Mouse (Mus musculus): ENCODE measurements around the gene H2-T23. TPM values are rescaled to one million over a fixed set of nuclear protein-coding genes. Genes with fewer than 3 reads are reported as not detected.

The H2-T23 gene
- total RNA-seq, 1 experiment from 2014 or later = 52.7 TPM

DNA sequence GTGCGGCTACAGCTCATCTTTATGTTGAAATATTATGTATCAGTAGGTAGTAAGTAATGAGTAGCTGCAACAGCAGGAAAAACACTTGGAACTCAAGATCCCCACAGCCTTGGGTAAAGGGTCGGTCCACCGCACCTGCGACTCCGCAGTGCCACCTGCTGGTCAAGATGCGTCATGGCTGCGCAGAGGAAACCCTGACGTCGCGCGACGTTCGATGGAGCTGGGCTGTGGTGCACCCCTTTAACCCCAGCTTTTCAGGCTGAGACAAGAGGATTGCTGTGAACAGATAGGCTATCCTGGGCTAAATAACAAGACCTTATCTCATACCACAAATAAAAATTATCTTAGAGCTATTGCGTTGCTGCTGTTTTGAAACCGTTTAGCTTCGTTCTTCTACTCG lies 39.0 kb downstream of the H2-T23 start:
- peak; percentile 90 for DNase-seq

DNA sequence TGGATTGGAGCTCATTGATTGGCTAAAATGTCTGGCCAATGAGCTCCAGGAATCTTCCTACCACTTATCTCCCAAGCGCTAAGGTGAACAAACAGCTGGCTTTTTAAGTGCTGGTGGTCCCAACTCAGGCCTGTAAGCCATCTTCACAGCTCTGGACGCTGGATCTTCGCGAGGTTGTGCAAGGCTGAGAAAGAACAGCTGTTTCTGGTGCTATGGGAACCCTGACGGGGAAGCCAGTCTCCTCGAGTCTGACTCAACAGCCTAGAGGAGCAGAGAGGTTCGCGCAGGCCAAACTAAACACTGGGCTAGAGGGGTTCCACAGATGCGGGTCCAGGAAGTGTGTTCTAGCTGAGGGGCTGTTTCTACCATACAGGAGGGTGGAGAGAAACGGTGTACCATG lies 40.9 kb downstream of the H2-T23 start:
- DNase-seq = peak; percentile 31

DNA sequence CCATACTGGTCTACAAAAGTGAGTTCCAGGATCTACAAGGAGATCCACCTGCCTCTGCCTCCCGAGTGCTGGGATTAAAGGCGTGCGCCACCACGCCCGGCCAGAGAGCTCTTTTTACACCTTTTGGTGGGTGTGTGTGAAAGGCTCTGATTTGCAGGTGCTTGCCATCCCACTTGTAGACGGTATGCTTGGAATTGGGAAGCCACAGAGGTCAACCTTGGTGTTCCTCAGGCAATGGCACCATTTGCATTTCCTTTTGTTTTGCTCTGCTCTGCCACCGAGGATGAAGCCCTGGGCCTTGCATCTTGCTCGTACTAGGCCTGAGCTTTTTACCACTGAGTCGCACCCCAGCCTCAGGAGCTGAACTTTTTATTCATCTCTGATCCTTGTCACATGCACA lies 50.9 kb downstream of the H2-T23 start:
- no peak for DNase-seq

DNA sequence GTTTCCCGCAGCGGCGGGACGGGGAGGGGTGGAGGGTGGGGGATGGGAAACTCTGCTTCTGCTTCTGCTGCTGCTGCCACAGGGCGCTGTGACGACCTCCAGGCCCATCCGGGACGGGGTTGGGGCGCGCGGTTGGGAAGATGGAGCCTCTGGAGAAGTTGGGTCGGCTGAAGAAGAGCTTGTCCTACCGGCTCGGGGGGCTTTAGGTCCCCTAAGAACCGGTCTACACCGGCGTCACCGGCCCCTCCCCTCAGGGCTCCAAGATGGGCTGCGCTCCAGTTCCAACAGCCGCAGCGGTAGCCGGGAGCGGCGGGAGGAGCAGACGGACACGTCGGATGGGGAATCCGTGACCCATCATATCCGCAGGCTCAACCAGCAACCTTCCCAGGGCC lies 52.3 kb downstream of the H2-T23 start:
- peak; percentile 78 for DNase-seq

Other genes starting within 250 kb of the H2-T23 start
- 12.7 and 26.3 TPM in 2 replicates for gene Ier3, start 211.2 kb downstream of the H2-T23 start, total RNA-seq (2021)
- 52.4 and 59.5 TPM in 2 replicates for gene Flot1, start 209.6 kb downstream of the H2-T23 start, total RNA-seq (2021)
- gene Tubb5, start 194.5 kb downstream of the H2-T23 start, total RNA-seq (2021) = 285 and 320 TPM in 2 replicates
- 20.6 and 21.9 TPM in 2 replicates for gene Mdc1, start 191.3 kb downstream of the H2-T23 start, total RNA-seq (2021)
- gene Nrm, start 171.5 kb downstream of the H2-T23 start, total RNA-seq (2021) = 10.6 and 15.9 TPM in 2 replicates
- 29.5 and 44.4 TPM in 2 replicates for gene Ppp1r18, start 167.3 kb downstream of the H2-T23 start, total RNA-seq (2021)
- 40.2 and 41.1 TPM in 2 replicates for gene Dhx16, start 153.0 kb downstream of the H2-T23 start, total RNA-seq (2021)
- gene 2310061I04Rik, start 135.4 kb downstream of the H2-T23 start, total RNA-seq (2021) = 73.6 and 79.5 TPM in 2 replicates
- 29.0 and 31.5 TPM in 2 replicates for gene Atat1, start 122.8 kb downstream of the H2-T23 start, total RNA-seq (2021)
- 108 and 114 TPM in 2 replicates for gene Mrps18b, start 116.5 kb downstream of the H2-T23 start, total RNA-seq (2021)
- gene Ppp1r10, start 116.4 kb downstream of the H2-T23 start, total RNA-seq (2021) = 91.4 and 97.7 TPM in 2 replicates
- 92.5 and 100 TPM in 2 replicates for gene Abcf1, start 63.1 kb downstream of the H2-T23 start, total RNA-seq (2021)
- gene Gnl1, start 53.0 kb downstream of the H2-T23 start, total RNA-seq (2021) = 42.7 and 48.7 TPM in 2 replicates
- 24.3 and 24.7 TPM in 2 replicates for gene Prr3, start 52.6 kb downstream of the H2-T23 start, total RNA-seq (2021)
- gene H2-T24, start 12.3 kb downstream of the H2-T23 start, total RNA-seq (2021) = 4.6 and 8.2 TPM in 2 replicates
- 23.3 and 27.6 TPM in 2 replicates for gene H2-T22, start 9.9 kb upstream of the H2-T23 start, total RNA-seq (2021)
- not detected in 2 replicates for gene Gm6034, start 10.1 kb upstream of the H2-T23 start, total RNA-seq (2021)
- gene Gm11127, start 25.5 kb upstream of the H2-T23 start, total RNA-seq (2021) = 2.2 and 3.0 TPM in 2 replicates
- 0.26 and 0.34 TPM in 2 replicates for gene Gm19684, start 88.8 kb upstream of the H2-T23 start, total RNA-seq (2021)
- gene Gm7030, start 96.6 kb upstream of the H2-T23 start, total RNA-seq (2021) = not detected in 2 replicates
- not detected in 2 replicates for gene Gm8909, start 135.7 kb upstream of the H2-T23 start, total RNA-seq (2021)
- 0.44 TPM in 1 of 2 replicates, not detected in the other for gene H2-T3, start 157.4 kb upstream of the H2-T23 start, total RNA-seq (2021)
- 44.2 and 47.9 TPM in 2 replicates for gene Rpp21, start 225.2 kb upstream of the H2-T23 start, total RNA-seq (2021)
- gene Trim39, start 239.4 kb upstream of the H2-T23 start, total RNA-seq (2021) = 15.6 and 18.4 TPM in 2 replicates

All from adrenal gland, postnatal 14 days (tissue).